ENCODE assay signal across 12 mouse cellular contexts in the genomic region with DNA sequence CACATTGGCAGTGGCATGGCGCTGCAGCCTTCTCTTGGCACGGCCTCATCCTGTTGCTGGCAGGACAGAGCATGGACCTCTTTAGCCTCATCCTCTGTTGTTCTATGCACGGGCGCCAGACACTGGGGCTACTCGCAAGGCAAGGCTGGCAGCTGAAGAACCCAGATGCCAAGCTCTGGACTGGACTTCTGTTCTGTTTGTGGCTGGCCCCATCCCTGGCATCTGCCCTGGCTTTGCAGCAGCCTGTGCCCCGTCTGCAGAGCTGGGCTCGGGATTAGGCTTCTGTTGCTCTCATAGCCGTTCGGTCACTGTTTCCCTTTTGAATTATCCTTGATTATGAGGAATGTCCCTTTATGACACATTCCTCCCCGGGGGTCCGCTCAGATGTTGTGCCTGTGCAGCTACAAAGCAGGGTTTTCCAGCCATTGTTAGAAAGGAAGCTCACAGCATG.
A peak's percentile ranks its signal among the peaks of the same experiment; 100 is the strongest.
DNase-seq lines count a peak whose midpoint lies in the region; ATAC-seq and TF ChIP-seq lines count a peak whose summit lies in the region.
"Had no signal": no experiment of that assay in that cellular context is flagged by ENCODE, and none has a peak within 500 bp of the region (broad histone marks: within the 10 kb centered on the region; RNA-seq: fewer than 3 reads in every experiment).

No protein-coding gene starts in this region.

- intact Hi-C loops in gastrocnemius, adult 2 months (cut with DNase I), result no loop called here

- H3K9me3 ChIP-seq in forebrain, embryonic 14.5 days (replicated peaks; ENCODE audit: control insufficient read depth, low read length), result no peaks in the 10 kb centered on the region
- no peaks in the 10 kb centered on the region for H3K9me3 ChIP-seq in heart, embryonic 12.5 days (replicated peaks)

- 41% methylated on average over 11 of the region's 11 CpGs for WGBS in forebrain, embryonic 14.5 days
- WGBS in heart, embryonic 12.5 days, result 79% methylated on average over 11 of the region's 11 CpGs

- peaks cover 5% of the 10 kb centered on the region; the same call in 1 of the 2 replicates for H3K4me1 ChIP-seq in forebrain, embryonic 14.5 days (ENCODE audit: control insufficient read depth, insufficient read depth, low read length)
- H3K4me1 ChIP-seq in heart, embryonic 12.5 days (replicated peaks), result no peaks in the 10 kb centered on the region

- H3K36me3 ChIP-seq in forebrain, embryonic 14.5 days (ENCODE audit: control insufficient read depth, insufficient read depth, low read length), result no peaks in the 10 kb centered on the region
- H3K36me3 ChIP-seq in heart, embryonic 12.5 days, result no peaks in the 10 kb centered on the region

- H3K4me3 ChIP-seq in gastrocnemius, adult 2 months, result no peak overlapping the region
- H3K4me3 ChIP-seq in forebrain, embryonic 14.5 days (ENCODE audit: low read depth, low read length), result no peak overlapping the region
- no peak overlapping the region for H3K4me3 ChIP-seq in heart, embryonic 12.5 days
- H3K4me3 ChIP-seq: erythroblast, embryonic 14.5 days had no signal

- DNase-seq in gastrocnemius, adult 2 months, result peak; percentile 23
- DNase-seq in gastrocnemius, adult 8-10 months (ENCODE audit: low spot score in 2 of 2), result no peak
- peak; percentile 47 for DNase-seq in brain, embryonic 14.5 days (ENCODE audit: low read depth)
- peak; percentile 29 for DNase-seq in forebrain, embryonic 14.5 days (ENCODE audit: low spot score)
- peak; percentile 22 for DNase-seq in mesoderm, embryonic 11.5 days (ENCODE audit: low read depth, low spot score)
- DNase-seq in embryo, embryonic 10.5 days (ENCODE audit: low spot score), result no peak
- DNase-seq in adrenal gland, postnatal 10 days, result no peak
- DNase-seq: kidney, postnatal 14 days had no signal

- H3K27me3 ChIP-seq in forebrain, embryonic 14.5 days (replicated peaks; ENCODE audit: control insufficient read depth, insufficient read depth, low read length), result no peaks in the 10 kb centered on the region
- H3K27me3 ChIP-seq in heart, embryonic 12.5 days (replicated peaks), result no peaks in the 10 kb centered on the region

- peak; percentile 58; the same call in 1 of the 2 replicates for ATAC-seq in forebrain, embryonic 14.5 days
- no peak for ATAC-seq in heart, embryonic 12.5 days (ENCODE audit: insufficient number of reproducible peaks, low FRiP score)
- ATAC-seq: Patski had no signal

- H3K4me2 ChIP-seq in forebrain, embryonic 14.5 days (ENCODE audit: low read length), result 0 out of 2 replicates have a peak overlapping the region, but pooled peaks have one; percentile 14
- H3K4me2 ChIP-seq in heart, embryonic 12.5 days, result no peak overlapping the region

- H3K9ac ChIP-seq in forebrain, embryonic 14.5 days (ENCODE audit: low read length), result no peak overlapping the region
- H3K9ac ChIP-seq in heart, embryonic 12.5 days, result no peak overlapping the region

- TF ChIP-seq CTCF in gastrocnemius, adult 2 months (IDR thresholded peaks at IDR 0.05), result no peak
- TF ChIP-seq CTCF in brain, embryonic 14.5 days (IDR thresholded peaks at IDR 0.05; ENCODE audit: borderline replicate concordance, extremely low read depth, insufficient read depth, insufficient read length), result no peak

- no peak for TF ChIP-seq POLR2A in brain, embryonic 14.5 days (IDR thresholded peaks at IDR 0.05; ENCODE audit: borderline replicate concordance, extremely low read depth, insufficient read depth, insufficient read length, poor library complexity, severe bottlenecking)

- no peak overlapping the region for H3K27ac ChIP-seq in gastrocnemius, adult 2 months
- no peak overlapping the region; the same call in 1 of the 2 replicates for H3K27ac ChIP-seq in forebrain, embryonic 14.5 days (ENCODE audit: low read depth, low read length)
- no peak overlapping the region for H3K27ac ChIP-seq in heart, embryonic 12.5 days (ENCODE audit: poor library complexity, severe bottlenecking)
- H3K27ac ChIP-seq: macrophage had no signal

Comparison
In these comparisons a context has a peak if more than half of its experiments do, and no peak if none do; other contexts are left out.
1. DNase-seq: peak in gastrocnemius, adult 2 months (single experiment), brain, embryonic 14.5 days (single experiment), forebrain, embryonic 14.5 days (single experiment) and mesoderm, embryonic 11.5 days (single experiment); none in gastrocnemius, adult 8-10 months (0 of 2), embryo, embryonic 10.5 days (single experiment) and adrenal gland, postnatal 10 days (single experiment).